Mouse (Mus musculus) stomach, embryonic 15.5 days (tissue): ENCODE data around the gene Vmn1r124. TPM values are rescaled to one million over a fixed set of nuclear protein-coding genes. Genes with fewer than 3 reads are reported as not detected.
"Not testable (repeated sequence)": the region's sequence is repeated elsewhere in the genome, so short reads cannot be mapped to it uniquely, and the experiment has no call there.

Experiments used
- ATAC-seq: fragments of 200-750 bp; cut with Nextera tagmentation; 2 replicates; pipeline ENCODE4 v1.8.0; 2017; ENCODE audit warnings: low read depth, moderate number of reproducible peaks, moderate TSS enrichment; ENCODE audit not compliant: insufficient read depth, low FRiP score
- H3K27ac ChIP-seq: fragments of 300-500 bp; sonication (generic); 2 replicates; pipeline ENCODE4 v1.5.1; 2015; ENCODE audit warnings: mild to moderate bottlenecking, inconsistent platforms
- H3K27me3 ChIP-seq: fragments of 300-500 bp; sonication (generic); replicated peaks from 2 replicates; pipeline ENCODE4 v1.6.1; 2015; ENCODE audit warnings: inconsistent platforms
- H3K36me3 ChIP-seq: fragments of 300-500 bp; sonication (generic); 2 replicates; pipeline ENCODE4 v1.6.1; 2015; ENCODE audit warnings: inconsistent platforms
- H3K4me1 ChIP-seq: fragments of 300-500 bp; sonication (generic); 2 replicates; pipeline ENCODE4 v1.6.1; 2015; ENCODE audit warnings: inconsistent platforms
- H3K4me2 ChIP-seq: fragments of 300-500 bp; sonication (generic); 2 replicates; pipeline ENCODE4 v1.6.1; 2015; ENCODE audit warnings: mild to moderate bottlenecking, inconsistent platforms
- H3K4me3 ChIP-seq: fragments of 300-500 bp; sonication (generic); replicated peaks from 2 replicates; pipeline ENCODE4 v1.5.1; 2015; ENCODE audit warnings: inconsistent platforms
- H3K9ac ChIP-seq: fragments of 300-500 bp; sonication (generic); 2 replicates; pipeline ENCODE4 v1.6.1; 2015; ENCODE audit warnings: inconsistent platforms
- H3K9me3 ChIP-seq: fragments of 300-500 bp; sonication (generic); 2 replicates; pipeline ENCODE4 v1.6.1; 2016; ENCODE audit warnings: inconsistent platforms
- WGBS: fragments of 180-500 bp; shearing (Covaris S2); methylation state at CpG from one replicate; pipeline ENCODE4 v1.1.7; 2015; 5-methylcytosine and 5-hydroxymethylcytosine counted together
- polyA plus RNA-seq: library from polyadenylated mRNA; unstranded; fragments of >200 nt; fragmentation: Nextera tagmentation; extraction: Ambion mirVana; gene quantifications from 2 replicates; pipeline ENCODE4 v1.2.1, GENCODE M21; 2015

Gene Vmn1r124
- polyA plus RNA-seq: not detected in 2 replicates

DNA sequence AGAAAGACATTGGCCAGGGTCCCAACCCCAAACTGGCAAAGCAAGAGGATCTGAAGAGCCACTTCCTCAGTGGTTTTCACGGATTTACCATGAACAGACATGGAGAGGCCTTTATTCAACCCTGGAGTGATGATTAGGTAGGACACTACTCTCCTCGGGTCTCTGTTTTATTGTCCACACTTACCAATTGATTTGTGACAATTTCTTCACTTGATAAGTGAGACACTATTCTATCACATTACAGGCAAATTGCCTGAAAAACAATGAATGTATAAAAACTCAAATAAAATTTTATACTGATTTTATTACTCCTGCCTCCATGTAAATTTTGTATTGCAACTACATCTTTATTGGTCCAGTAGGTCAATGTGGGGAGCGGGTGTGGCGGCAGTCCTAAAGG lies at the start of gene Vmn1r124:
Gene Vmn1r124 (minus strand): TSS at position 101 of the 400 bp plus-strand sequence.
- ATAC-seq, H3K27me3 ChIP-seq: not testable (repeated sequence)
- 76% methylated on average over 4 of the region's 4 CpGs for WGBS

DNA sequence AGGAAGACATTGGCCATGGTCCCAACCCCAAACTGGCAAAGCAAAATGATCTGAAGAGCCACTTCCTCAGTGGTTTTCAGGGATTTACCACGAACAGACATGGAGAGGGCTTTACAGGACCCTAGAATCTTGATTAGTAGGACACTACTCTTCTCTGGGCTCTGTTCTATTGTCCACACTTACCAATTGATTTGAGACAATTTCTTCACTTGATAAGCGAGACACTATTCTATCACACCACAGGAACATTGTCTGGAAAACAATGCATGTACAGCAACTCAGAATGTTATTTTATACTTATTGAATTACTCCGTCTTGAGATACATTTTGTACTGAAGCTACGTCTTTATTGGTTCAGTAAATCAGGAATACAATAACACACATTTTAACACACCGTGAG lies 41.0 kb upstream of the Vmn1r124 start, which contains the start of gene Vmn1r126:
Gene Vmn1r126 (minus strand): TSS at position 101 of the 400 bp plus-strand sequence.
- not testable (repeated sequence) for H3K4me1 ChIP-seq, H3K27me3 ChIP-seq, H3K27ac ChIP-seq, H3K9ac ChIP-seq, H3K9me3 ChIP-seq, H3K4me2 ChIP-seq, ATAC-seq, H3K36me3 ChIP-seq, H3K4me3 ChIP-seq
- no CpG with 5 or more reads among the region's 5 CpGs for WGBS

More for the DNA sequence above, at the start of gene Vmn1r124:
- H3K9ac ChIP-seq, H3K4me3 ChIP-seq, H3K4me1 ChIP-seq, H3K27ac ChIP-seq, H3K4me2 ChIP-seq, H3K9me3 ChIP-seq, H3K36me3 ChIP-seq: not testable (repeated sequence)

DNA sequence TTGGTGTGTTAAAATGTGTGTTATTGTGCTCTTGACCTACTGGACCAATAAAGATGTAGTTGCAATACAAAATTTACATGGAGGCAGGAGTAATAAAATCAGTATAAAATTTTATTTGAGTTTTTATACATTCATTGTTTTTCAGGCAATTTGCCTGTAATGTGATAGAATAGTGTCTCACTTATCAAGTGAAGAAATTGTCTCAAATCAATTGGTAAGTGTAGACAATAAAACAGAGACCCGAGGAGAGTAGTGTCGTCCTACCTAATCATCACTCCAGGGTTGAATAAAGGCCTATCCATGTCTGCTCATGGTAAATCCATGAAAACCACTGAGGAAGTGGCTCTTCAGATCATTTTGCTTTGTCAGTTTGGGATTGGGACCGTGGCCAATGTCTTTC lies 11.5 kb upstream of the Vmn1r124 start, which contains the start of gene Vmn1r125:
Gene Vmn1r125 (plus strand): TSS at position 301 of the 400 bp plus-strand sequence.
- not testable (repeated sequence) for H3K4me2 ChIP-seq, H3K27me3 ChIP-seq, H3K9me3 ChIP-seq, H3K4me3 ChIP-seq, H3K27ac ChIP-seq, ATAC-seq, H3K36me3 ChIP-seq, H3K9ac ChIP-seq, H3K4me1 ChIP-seq
- 61% methylated on average over 3 of the region's 3 CpGs for WGBS

Other genes with a start within 250 kb of the Vmn1r124 start
- gene Vmn1r119, start 248.2 kb downstream of the Vmn1r124 start, polyA plus RNA-seq: not detected in 2 replicates
- not detected in 2 replicates for gene Vmn1r120, start 206.8 kb downstream of the Vmn1r124 start, polyA plus RNA-seq
- not detected in 2 replicates for gene Vmn1r121, start 162.1 kb downstream of the Vmn1r124 start, polyA plus RNA-seq
- not detected in 2 replicates for gene Vmn1r122, start 126.5 kb downstream of the Vmn1r124 start, polyA plus RNA-seq
- not detected in 2 replicates for gene Vmn1r123, start 98.4 kb downstream of the Vmn1r124 start, polyA plus RNA-seq
- gene Gm5157, start 70.2 kb downstream of the Vmn1r124 start, polyA plus RNA-seq: not detected in 2 replicates
- not detected in 2 replicates for gene Vmn1r125, start 11.6 kb upstream of the Vmn1r124 start, polyA plus RNA-seq
- not detected in 2 replicates for gene Vmn1r126, start 40.9 kb upstream of the Vmn1r124 start, polyA plus RNA-seq
- not detected in 2 replicates for gene Vmn1r127, start 59.2 kb upstream of the Vmn1r124 start, polyA plus RNA-seq
- gene Vmn1r128, start 88.8 kb upstream of the Vmn1r124 start, polyA plus RNA-seq: not detected in 2 replicates
- gene Vmn1r129, start 100.7 kb upstream of the Vmn1r124 start, polyA plus RNA-seq: not detected in 2 replicates
- gene Gm6882, start 172.1 kb upstream of the Vmn1r124 start, polyA plus RNA-seq: not detected in 2 replicates